Comparison of ENCODE assay signal across 8 mouse cellular contexts in the genomic region with DNA sequence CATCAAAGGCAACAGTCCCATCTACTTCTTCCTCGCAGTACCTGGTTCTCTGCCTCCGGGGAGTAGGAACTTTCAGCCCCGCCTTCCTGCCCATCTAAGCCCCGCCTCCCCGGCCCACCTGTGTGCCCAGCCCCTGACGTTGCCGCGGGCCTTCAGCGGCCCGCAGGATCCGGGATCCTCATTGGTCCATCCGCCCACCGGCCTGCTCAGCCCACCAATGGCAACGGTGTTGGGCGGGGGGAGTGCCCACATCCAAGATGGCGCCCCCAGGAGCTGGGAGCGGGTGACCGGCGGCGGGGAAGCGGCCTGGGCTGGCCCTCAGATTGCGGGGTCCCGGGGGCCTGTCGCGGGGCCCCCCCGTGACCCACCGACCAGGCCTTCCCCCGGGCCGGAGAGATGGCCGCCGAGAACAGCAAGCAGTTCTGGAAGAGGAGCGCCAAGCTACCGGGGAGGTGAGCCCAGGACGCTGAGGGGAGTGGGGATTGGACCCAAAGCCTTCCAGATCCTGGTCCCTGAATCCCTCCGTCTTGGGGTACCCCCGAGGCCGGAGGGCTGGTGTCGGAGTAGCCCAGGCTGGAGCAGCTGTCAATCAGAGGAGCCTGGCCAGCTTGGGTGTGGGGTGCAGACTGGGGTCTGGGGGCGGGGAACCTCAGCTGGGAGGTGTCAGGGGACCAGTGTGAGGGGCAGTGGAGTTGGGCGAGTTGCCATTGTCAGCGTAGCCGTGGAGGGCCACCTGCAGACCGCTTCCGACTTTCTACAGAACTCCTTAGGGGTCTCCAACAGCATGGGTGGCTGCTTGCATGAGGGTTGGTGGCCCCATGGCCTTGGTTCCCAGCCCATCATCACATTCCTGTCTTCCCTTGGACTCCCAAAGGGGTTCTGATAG. TPM values are rescaled to one million over a fixed set of nuclear protein-coding genes. Genes with fewer than 3 reads are reported as not detected.
DNase-seq lines count a peak whose midpoint lies in the region; ATAC-seq lines count a peak whose summit lies in the region.

A gene (minus strand): TSS at position 96 of the 886 bp plus-strand sequence.
A gene (plus strand): TSS at position 243 of the 886 bp plus-strand sequence.

- H3K9me3 ChIP-seq in hindbrain, embryonic 13.5 days: no peaks in the 10 kb centered on the region

- peak within 1 kb of the TSS; percentile 99 for H3K4me2 ChIP-seq in hindbrain, embryonic 13.5 days

- peaks cover 18% of the 10 kb centered on the region for H3K4me1 ChIP-seq in hindbrain, embryonic 13.5 days (replicated peaks)

- ATAC-seq in hindbrain, embryonic 13.5 days (ENCODE audit: low FRiP score): peak; percentile 98

- H3K27ac ChIP-seq in hindbrain, embryonic 13.5 days: peak within 1 kb of the TSS; percentile 62

- peak within 1 kb of the TSS; percentile 93 for H3K9ac ChIP-seq in hindbrain, embryonic 13.5 days

- H3K4me3 ChIP-seq in hindbrain, embryonic 13.5 days: peak within 1 kb of the TSS; percentile 95

- H3K27me3 ChIP-seq in hindbrain, embryonic 13.5 days: no peaks in the 10 kb centered on the region

- WGBS in hindbrain, embryonic 13.5 days: under 1% methylated on average over 44 of the region's 44 CpGs

- peak; percentile 96 for DNase-seq in Muller cell, postnatal 12 days (ENCODE audit: inconsistent ontology term)
- peak; percentile 97 for DNase-seq in cerebellum, adult 9-11 months
- peak; percentile 89 to 94 for DNase-seq in frontal cortex, postnatal 10 days (ENCODE audit: low spot score in 2 of 2)
- DNase-seq in layer of hippocampus, postnatal 25 days (ENCODE audit: extremely low spot score in 1 of 2, low spot score in 1 of 2): peak; percentile 82 to 83
- peak; percentile 96 for DNase-seq in lung, postnatal 25 days (ENCODE audit: low spot score)
- DNase-seq in retina, embryonic 14.5 days (ENCODE audit: low spot score): peak; percentile 94
- peak; percentile 98 for DNase-seq in thymus, postnatal 4 days

- H3K36me3 ChIP-seq in hindbrain, embryonic 13.5 days: no peaks in the 10 kb centered on the region

RNA-seq across cellular contexts. Expression of the first gene that starts in this region (rescaled TPM):
- not detected in 2 replicates for polyA plus RNA-seq in hindbrain, embryonic 13.5 days (2015; fragmentation: Nextera tagmentation; extraction: Ambion mirVana)
- total RNA-seq in layer of hippocampus, postnatal 25 days (2021): not detected

RNA-seq across cellular contexts. Expression of the second gene that starts in this region (rescaled TPM):
- 22.1 and 22.8 TPM in 2 replicates for polyA plus RNA-seq in hindbrain, embryonic 13.5 days (2015; fragmentation: Nextera tagmentation; extraction: Ambion mirVana)
- total RNA-seq in layer of hippocampus, postnatal 25 days (2021): 10 to 100 TPM; 43.4 to 45.7 TPM

Comparison
In these comparisons a context has a peak if more than half of its experiments do, and no peak if none do; other contexts are left out.
1. Peak in every context shown above with its lines: DNase-seq, ATAC-seq, H3K4me3 ChIP-seq and H3K27ac ChIP-seq.